Mouse (Mus musculus): Measurements from ENCODE around the gene Akap14. TPM values are rescaled to one million over a fixed set of nuclear protein-coding genes. Genes with fewer than 3 reads are reported as not detected.
"Not testable (repeated sequence)": the region's sequence is repeated elsewhere in the genome, so short reads cannot be mapped to it uniquely, and the experiment has no call there.

The Akap14 gene
- polyA plus RNA-seq (2015; fragmentation: Nextera tagmentation; extraction: Ambion mirVana) = 0.20 and 0.22 TPM in 2 replicates

GRCm38 (mm10) chrX:37168742-37169141, at the start of gene Akap14:
Akap14 (minus strand) TSS chrX:37168842.
- Histone ChIP-seq H3K36me3 (no peaks in the 10 kb centered on the region), H3K9ac (replicated peaks) (no peak within 1 kb of the TSS), H3K27me3 (no peaks in the 10 kb centered on the region), H3K4me2 (replicated peaks) (no peak within 1 kb of the TSS), H3K9me3 (no peaks in the 10 kb centered on the region), H3K27ac (replicated peaks) (no peak within 1 kb of the TSS), H3K4me3 (no peak within 1 kb of the TSS), H3K4me1 (no peaks in the 10 kb centered on the region)
- no peak for ATAC-seq (replicated peaks)
- 38% methylated on average over 5 of the region's 5 CpGs for WGBS

GRCm38 (mm10) chrX:37210941-37211340, 42.3 kb upstream of the Akap14 start, which contains the start of gene Gm9:
Gm9 (minus strand) TSS chrX:37211041.
- no peak for ATAC-seq (replicated peaks)
- no peaks in the 10 kb centered on the region for H3K36me3 ChIP-seq
- no peaks in the 10 kb centered on the region for H3K9me3 ChIP-seq
- H3K27ac ChIP-seq (replicated peaks) = no peak within 1 kb of the TSS
- 89% methylated on average over 10 of the region's 10 CpGs for WGBS
- H3K4me2 ChIP-seq (replicated peaks) = no peak within 1 kb of the TSS
- no peak within 1 kb of the TSS for H3K9ac ChIP-seq (replicated peaks)
- no peak within 1 kb of the TSS for H3K4me3 ChIP-seq
- no peaks in the 10 kb centered on the region for H3K27me3 ChIP-seq
- no peaks in the 10 kb centered on the region for H3K4me1 ChIP-seq

- H3K36me3 ChIP-seq = no peaks in the 10 kb centered on the region
- H3K27ac ChIP-seq (replicated peaks) = no peak overlapping the region
- no peaks in the 10 kb centered on the region for H3K27me3 ChIP-seq
- H3K4me1 ChIP-seq = no peaks in the 10 kb centered on the region
- ATAC-seq (replicated peaks) = no peak
- no peak overlapping the region for H3K4me3 ChIP-seq
- H3K9me3 ChIP-seq = no peaks in the 10 kb centered on the region
- H3K4me2 ChIP-seq (replicated peaks) = no peak overlapping the region
- 63% methylated on average over 8 of the region's 8 CpGs for WGBS
- no peak overlapping the region for H3K9ac ChIP-seq (replicated peaks)
Observed at GRCm38 (mm10) chrX:37198676-37199075, 30.0 kb upstream of the Akap14 start.

GRCm38 (mm10) chrX:37191744-37192379, 23.2 kb upstream of the Akap14 start:
- H3K9me3 ChIP-seq = no peaks in the 10 kb centered on the region
- 34% methylated on average over 28 of the region's 28 CpGs for WGBS
- peak; percentile 39 for ATAC-seq (replicated peaks)
- peak overlapping the region; percentile 81 for H3K27ac ChIP-seq (replicated peaks)
- peak overlapping the region; percentile 48 for H3K9ac ChIP-seq (replicated peaks)
- no peaks in the 10 kb centered on the region for H3K36me3 ChIP-seq
- H3K27me3 ChIP-seq = no peaks in the 10 kb centered on the region
- H3K4me2 ChIP-seq (replicated peaks) = peak overlapping the region; percentile 51
- H3K4me3 ChIP-seq = peak overlapping the region; percentile 54
- H3K4me1 ChIP-seq = 0 out of 2 replicates have a peak, but pooled peaks cover 9% of the 10 kb centered on the region

- H3K4me1 ChIP-seq = 0 out of 2 replicates have a peak, but pooled peaks cover 9% of the 10 kb centered on the region
- peak; percentile 90 for ATAC-seq (replicated peaks)
- H3K36me3 ChIP-seq = no peaks in the 10 kb centered on the region
- no peaks in the 10 kb centered on the region for H3K9me3 ChIP-seq
- peak within 1 kb of the TSS; percentile 54 for H3K4me3 ChIP-seq
- 18% methylated on average over 63 of the region's 63 CpGs for WGBS
- peak within 1 kb of the TSS; percentile 81 for H3K27ac ChIP-seq (replicated peaks)
- H3K4me2 ChIP-seq (replicated peaks) = peak within 1 kb of the TSS; percentile 51
- no peaks in the 10 kb centered on the region for H3K27me3 ChIP-seq
- H3K9ac ChIP-seq (replicated peaks) = peak within 1 kb of the TSS; percentile 48
Observed at GRCm38 (mm10) chrX:37191105-37191743, 22.6 kb upstream of the Akap14 start, which contains the start of the genes Ndufa1 and Rnf113a1. Ndufa1 (minus strand) TSS chrX:37191163. Rnf113a1 (plus strand) TSS chrX:37191245.

- WGBS = 21% methylated on average over 20 of the region's 20 CpGs
- H3K9me3 ChIP-seq = no peaks in the 10 kb centered on the region
- 0 out of 2 replicates have a peak, but pooled peaks cover 9% of the 10 kb centered on the region for H3K4me1 ChIP-seq
- H3K9ac ChIP-seq (replicated peaks) = peak overlapping the region; percentile 48
- H3K4me3 ChIP-seq = peak overlapping the region; percentile 54
- H3K27me3 ChIP-seq = no peaks in the 10 kb centered on the region
- no peak; the same call in 1 of the 2 replicates for ATAC-seq (replicated peaks)
- peak overlapping the region; percentile 81 for H3K27ac ChIP-seq (replicated peaks)
- H3K4me2 ChIP-seq (replicated peaks) = peak overlapping the region; percentile 51
- H3K36me3 ChIP-seq = no peaks in the 10 kb centered on the region
Observed at GRCm38 (mm10) chrX:37190755-37191104, 22.1 kb upstream of the Akap14 start.

- WGBS = 64% methylated on average over 8 of the region's 8 CpGs
- H3K9me3 ChIP-seq; H3K4me3 ChIP-seq; H3K27ac ChIP-seq (replicated peaks); H3K9ac ChIP-seq (replicated peaks); H3K4me2 ChIP-seq (replicated peaks); H3K4me1 ChIP-seq; H3K27me3 ChIP-seq; ATAC-seq (replicated peaks); H3K36me3 ChIP-seq: not testable (repeated sequence)
Observed at GRCm38 (mm10) chrX:37184401-37184800, 15.8 kb upstream of the Akap14 start.

- Histone ChIP-seq H3K27me3 (no peaks in the 10 kb centered on the region), H3K36me3 (no peaks in the 10 kb centered on the region), H3K9me3 (no peaks in the 10 kb centered on the region), H3K4me3 (no peak overlapping the region), H3K4me1 (no peaks in the 10 kb centered on the region), H3K9ac (replicated peaks) (no peak overlapping the region), H3K27ac (replicated peaks) (no peak overlapping the region), H3K4me2 (replicated peaks) (no peak overlapping the region)
- ATAC-seq (replicated peaks) = no peak
- 40% methylated on average over 3 of the region's 3 CpGs for WGBS
Observed at GRCm38 (mm10) chrX:37167085-37167484, 1.6 kb downstream of the Akap14 start.

- Histone ChIP-seq H3K27me3 (no peaks in the 10 kb centered on the region), H3K4me2 (replicated peaks) (no peak overlapping the region), H3K27ac (replicated peaks) (no peak overlapping the region), H3K4me1 (no peaks in the 10 kb centered on the region), H3K9me3 (no peaks in the 10 kb centered on the region), H3K4me3 (no peak overlapping the region), H3K36me3 (no peaks in the 10 kb centered on the region), H3K9ac (replicated peaks) (no peak overlapping the region)
- 83% methylated on average over 18 of the region's 18 CpGs for WGBS
- no peak for ATAC-seq (replicated peaks)
Observed at GRCm38 (mm10) chrX:37163115-37163514, 5.5 kb downstream of the Akap14 start.

- ATAC-seq (replicated peaks) = no peak
- H3K36me3 ChIP-seq = no peaks in the 10 kb centered on the region
- H3K4me1 ChIP-seq = no peaks in the 10 kb centered on the region
- no peak overlapping the region for H3K27ac ChIP-seq (replicated peaks)
- no peaks in the 10 kb centered on the region for H3K9me3 ChIP-seq
- no peaks in the 10 kb centered on the region for H3K27me3 ChIP-seq
- WGBS = 69% methylated on average over 10 of the region's 10 CpGs
- no peak overlapping the region for H3K9ac ChIP-seq (replicated peaks)
- no peak overlapping the region for H3K4me3 ChIP-seq
- H3K4me2 ChIP-seq (replicated peaks) = no peak overlapping the region
Observed at GRCm38 (mm10) chrX:37161169-37161568, 7.5 kb downstream of the Akap14 start.

- WGBS = 61% methylated on average over 4 of the region's 4 CpGs
- no peak overlapping the region for H3K9ac ChIP-seq (replicated peaks)
- H3K4me3 ChIP-seq = no peak overlapping the region
- no peaks in the 10 kb centered on the region for H3K4me1 ChIP-seq
- no peaks in the 10 kb centered on the region for H3K9me3 ChIP-seq
- H3K27me3 ChIP-seq = no peaks in the 10 kb centered on the region
- ATAC-seq (replicated peaks) = no peak
- no peak overlapping the region for H3K27ac ChIP-seq (replicated peaks)
- H3K36me3 ChIP-seq = no peaks in the 10 kb centered on the region
- H3K4me2 ChIP-seq (replicated peaks) = no peak overlapping the region
Observed at GRCm38 (mm10) chrX:37157839-37158238, 10.8 kb downstream of the Akap14 start.

GRCm38 (mm10) chrX:37144954-37145353, 23.7 kb downstream of the Akap14 start:
- Histone ChIP-seq H3K4me1 (no peaks in the 10 kb centered on the region), H3K36me3 (peaks cover 19% of the 10 kb centered on the region; the same call in 1 of the 2 replicates), H3K27me3 (no peaks in the 10 kb centered on the region), H3K9me3 (no peaks in the 10 kb centered on the region), H3K4me3 (no peak overlapping the region), H3K4me2 (replicated peaks) (no peak overlapping the region), H3K9ac (replicated peaks) (no peak overlapping the region), H3K27ac (replicated peaks) (no peak overlapping the region)
- ATAC-seq (replicated peaks) = no peak
- WGBS = 88% methylated on average over 2 of the region's 2 CpGs

Measured in forebrain, embryonic 15.5 days (tissue).